In the genomic region with DNA sequence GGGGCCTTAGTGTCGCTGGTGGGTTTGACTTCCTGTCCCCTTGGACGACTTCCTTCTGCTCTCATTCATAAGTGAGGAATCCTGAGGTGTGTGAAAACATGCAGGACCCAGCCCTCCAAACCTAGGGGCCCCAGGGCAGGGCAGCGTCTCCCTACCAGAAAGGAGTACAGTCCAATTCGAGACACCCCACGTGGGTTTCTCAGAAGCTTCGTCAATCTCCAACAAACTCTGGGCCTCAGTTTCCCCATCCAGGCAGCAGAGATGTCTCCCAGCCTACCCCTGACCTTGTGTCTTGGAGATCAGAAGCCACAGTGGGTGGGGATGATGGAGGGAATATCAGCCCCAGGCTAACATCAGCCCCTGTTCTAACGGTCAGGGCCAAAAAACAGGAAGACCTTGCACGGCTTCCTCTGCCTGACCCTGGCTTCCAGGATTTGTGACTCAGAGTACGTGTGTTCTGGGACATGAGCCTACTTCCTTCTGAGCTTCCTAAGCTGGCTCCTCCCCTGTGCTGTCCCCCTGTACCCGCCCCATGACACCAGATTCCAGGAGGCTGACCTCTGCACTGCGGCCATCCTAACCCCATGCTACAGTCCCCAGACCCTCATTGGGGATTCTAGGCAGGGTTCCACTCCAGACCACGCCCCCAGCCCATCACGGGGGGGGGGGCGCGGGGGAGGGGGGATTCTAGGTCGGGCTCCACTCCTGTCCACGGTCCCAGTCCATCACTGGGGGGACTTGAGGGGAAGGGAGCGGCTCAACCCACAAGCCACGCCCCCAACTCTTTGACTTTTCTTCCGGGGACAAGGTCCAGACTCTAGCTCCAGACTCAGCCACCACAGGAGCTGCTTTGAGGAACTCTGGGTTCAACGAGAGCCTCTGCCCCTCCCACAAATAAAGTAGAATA, we compare ENCODE assay signal across 7 mouse cellular contexts. TPM values are rescaled to one million over a fixed set of nuclear protein-coding genes. Genes with fewer than 3 reads are reported as not detected.
A peak's percentile ranks its signal among the peaks of the same experiment; 100 is the strongest.
DNase-seq lines count a peak whose midpoint lies in the region; ATAC-seq and TF ChIP-seq lines count a peak whose summit lies in the region.

No protein-coding gene starts in this region.

- no peaks in the 10 kb centered on the region for H3K9me3 ChIP-seq in G1E (replicated peaks)
- H3K9me3 ChIP-seq in neural tube, embryonic 15.5 days (replicated peaks), result no peaks in the 10 kb centered on the region

- TF ChIP-seq POLR2A in bone marrow macrophage, adult 2 months (IDR thresholded peaks at IDR 0.05; ENCODE audit: borderline replicate concordance, low read depth, low read length), result no peak; the same call in 1 of the 2 replicates
- TF ChIP-seq POLR2A in heart, adult 2 months (IDR thresholded peaks at IDR 0.05; ENCODE audit: insufficient read depth, low read depth, low read length), result peak; percentile 93
- peak; percentile 87; the same call in 1 of the 2 replicates for TF ChIP-seq POLR2A in lung, adult 2 months (IDR thresholded peaks at IDR 0.05; ENCODE audit: borderline replicate concordance, extremely low read depth, low read depth, low read length)

- peak; percentile 91 for TF ChIP-seq EP300 in heart, adult 2 months (IDR thresholded peaks at IDR 0.05; ENCODE audit: insufficient read depth, low read depth, low read length)

- intact Hi-C loops in heart, adult 2 months (cut with DNase I), result loop anchor here (2.0 to 5.0 kb wide), 2 partner anchors 55 to 219 kb away; partner anchors contain the start of gene Hdgfl2

- peak overlapping the region; percentile 53 for H3K9ac ChIP-seq in heart, adult 2 months (ENCODE audit: low read depth, low read length)
- H3K9ac ChIP-seq in neural tube, embryonic 15.5 days (replicated peaks), result no peak overlapping the region; the same call in 1 of the 2 replicates

- peak; percentile 47 for DNase-seq in G1E (ENCODE audit: low spot score)
- peak; percentile 82 to 87 for DNase-seq in heart, adult 2 months
- peak; percentile 78 for DNase-seq in kidney, adult 11 months
- peak; percentile 50 for DNase-seq in lung, adult 2 months

- WGBS in heart, adult 2 months, result 12% methylated on average over 18 of the region's 21 CpGs
- 8% methylated on average over 21 of the region's 21 CpGs for WGBS in lung, adult 2 months
- WGBS in neural tube, embryonic 15.5 days, result 25% methylated on average over 19 of the region's 21 CpGs

- ATAC-seq in G1E (ENCODE audit: extremely low read depth, insufficient number of reproducible peaks, low FRiP score, poor library complexity, severe bottlenecking), result peak; percentile 65
- 0 out of 2 replicates have a peak, but pooled peaks have one; percentile 29 for ATAC-seq in neural tube, embryonic 15.5 days (ENCODE audit: low FRiP score)
- ATAC-seq in cerebellum, adult (ENCODE audit: insufficient number of reproducible peaks, low FRiP score, low TSS enrichment), result no peak

- peaks cover 29% of the 10 kb centered on the region for H3K27me3 ChIP-seq in G1E (ENCODE audit: insufficient read depth, low read length)
- H3K27me3 ChIP-seq in heart, adult 2 months (ENCODE audit: control insufficient read depth, insufficient read depth, low read length), result no peaks in the 10 kb centered on the region
- no peaks in the 10 kb centered on the region for H3K27me3 ChIP-seq in neural tube, embryonic 15.5 days (replicated peaks)

- H3K4me2 ChIP-seq in neural tube, embryonic 15.5 days, result peak overlapping the region; percentile 53

- H3K36me3 ChIP-seq in G1E (replicated peaks), result peaks cover 24% of the 10 kb centered on the region
- no peaks in the 10 kb centered on the region for H3K36me3 ChIP-seq in heart, adult 2 months (ENCODE audit: control insufficient read depth, insufficient read depth, low read length)
- peaks cover 30% of the 10 kb centered on the region for H3K36me3 ChIP-seq in neural tube, embryonic 15.5 days

- TF ChIP-seq CTCF in G1E (IDR thresholded peaks at IDR 0.05; ENCODE audit: low read depth, low read length), result no peak
- TF ChIP-seq CTCF in bone marrow macrophage, adult 2 months (IDR thresholded peaks at IDR 0.05; ENCODE audit: low read depth, low read length), result no peak
- TF ChIP-seq CTCF in heart, adult 2 months (IDR thresholded peaks at IDR 0.05), result no peak
- TF ChIP-seq CTCF in lung, adult 2 months (IDR thresholded peaks at IDR 0.05; ENCODE audit: insufficient read depth, low read length), result no peak

- no peaks in the 10 kb centered on the region for H3K79me2 ChIP-seq in heart, adult 2 months (replicated peaks; ENCODE audit: control insufficient read depth, insufficient read depth, low read length)

- peaks cover 38% of the 10 kb centered on the region for H3K4me1 ChIP-seq in G1E (ENCODE audit: insufficient read depth, low read depth, low read length)
- H3K4me1 ChIP-seq in bone marrow macrophage, adult 2 months (ENCODE audit: control insufficient read depth, insufficient read depth, low read length), result 0 out of 2 replicates have a peak, but pooled peaks cover 2% of the 10 kb centered on the region
- peaks cover 22% of the 10 kb centered on the region for H3K4me1 ChIP-seq in heart, adult 2 months (ENCODE audit: control insufficient read depth, insufficient read depth, low read length)
- H3K4me1 ChIP-seq in lung, adult 2 months (ENCODE audit: control insufficient read depth, insufficient read depth, low read length), result peaks cover 6% of the 10 kb centered on the region
- peaks cover 53% of the 10 kb centered on the region for H3K4me1 ChIP-seq in neural tube, embryonic 15.5 days

- peak overlapping the region; percentile 70; the same call in 1 of the 2 replicates for H3K4me3 ChIP-seq in G1E (ENCODE audit: low read depth, low read length)
- H3K4me3 ChIP-seq in bone marrow macrophage, adult 2 months (ENCODE audit: insufficient read depth, low read length), result peak overlapping the region; percentile 76
- H3K4me3 ChIP-seq in heart, adult 2 months, result peak overlapping the region; percentile 48
- peak overlapping the region; percentile 59 for H3K4me3 ChIP-seq in lung, adult 2 months (replicated peaks; ENCODE audit: extremely low read depth, low read depth, low read length)
- peak overlapping the region; percentile 20 for H3K4me3 ChIP-seq in neural tube, embryonic 15.5 days (replicated peaks)

- H3K27ac ChIP-seq in bone marrow macrophage, adult 2 months (ENCODE audit: insufficient read depth, low read depth, low read length), result peak overlapping the region; percentile 95
- peak overlapping the region; percentile 93 for H3K27ac ChIP-seq in heart, adult 2 months
- H3K27ac ChIP-seq in neural tube, embryonic 15.5 days (replicated peaks), result peak overlapping the region; percentile 24

RNA-seq across cellular contexts. Expression of gene Sema6b, which starts 6.4 kb away (rescaled TPM):
- total RNA-seq in G1E (2014; fragmentation: Nextera tagmentation) (2.7 and 4.0 TPM in 2 replicates), G1E (2017) (3.4 and 3.6 TPM in 2 replicates)
- polyA plus RNA-seq in G1E (2012), result 14.1 and 16.1 TPM in 2 replicates
- 7.8 and 8.1 TPM in 2 replicates for polyA plus RNA-seq in bone marrow macrophage, adult 2 months (2012; ENCODE audit: insufficient read depth, insufficient read length, missing spikeins)
- total RNA-seq in heart, adult 2 months (2021), result 10 to 100 TPM in 1 of 2 experiments, 1 to 10 TPM in 1; 8.9 to 12.6 TPM
- 5.3 and 8.6 TPM in 2 replicates for polyA plus RNA-seq in heart, adult 2 months (2012; rRNA removed)
- polyA plus RNA-seq in lung, adult 2 months (2012; rRNA removed), result 12.5 and 21.2 TPM in 2 replicates
- polyA plus RNA-seq in neural tube, embryonic 15.5 days (2015; fragmentation: Nextera tagmentation; extraction: Ambion mirVana), result 12.3 and 16.2 TPM in 2 replicates

RNA-seq across cellular contexts. Expression of gene Lrg1, which starts 11.9 kb away (rescaled TPM):
- not detected in 2 replicates for total RNA-seq in G1E (2014; fragmentation: Nextera tagmentation)
- not detected in 2 replicates for total RNA-seq in G1E (2017)
- 0.04 TPM in 1 of 2 replicates, not detected in the other for polyA plus RNA-seq in G1E (2012)
- polyA plus RNA-seq in bone marrow macrophage, adult 2 months (2012; ENCODE audit: insufficient read depth, insufficient read length, missing spikeins), result not detected in 2 replicates
- 10 to 100 TPM; 57.0 to 74.6 TPM for total RNA-seq in heart, adult 2 months (2021)
- 38.2 and 77.7 TPM in 2 replicates for polyA plus RNA-seq in heart, adult 2 months (2012; rRNA removed)
- polyA plus RNA-seq in lung, adult 2 months (2012; rRNA removed), result 174 and 240 TPM in 2 replicates
- polyA plus RNA-seq in neural tube, embryonic 15.5 days (2015; fragmentation: Nextera tagmentation; extraction: Ambion mirVana), result 0.22 and 0.63 TPM in 2 replicates

RNA-seq across cellular contexts. Expression of gene Plin5, which starts 16.3 kb away (rescaled TPM):
- total RNA-seq in G1E (2014; fragmentation: Nextera tagmentation) (not detected in 2 replicates), G1E (2017) (0.06 TPM in 1 of 2 replicates, not detected in the other)
- not detected in 2 replicates for polyA plus RNA-seq in G1E (2012)
- polyA plus RNA-seq in bone marrow macrophage, adult 2 months (2012; ENCODE audit: insufficient read depth, insufficient read length, missing spikeins), result not detected in 2 replicates
- 100 to 1,000 TPM; 159 to 160 TPM for total RNA-seq in heart, adult 2 months (2021)
- polyA plus RNA-seq in heart, adult 2 months (2012; rRNA removed), result 112 and 170 TPM in 2 replicates
- polyA plus RNA-seq in lung, adult 2 months (2012; rRNA removed), result 5.5 and 8.6 TPM in 2 replicates
- 2.4 and 2.7 TPM in 2 replicates for polyA plus RNA-seq in neural tube, embryonic 15.5 days (2015; fragmentation: Nextera tagmentation; extraction: Ambion mirVana)

RNA-seq across cellular contexts. Expression of gene Plin4, which starts 24.1 kb away (rescaled TPM):
- total RNA-seq in G1E (2014; fragmentation: Nextera tagmentation), result not detected in 2 replicates
- total RNA-seq in G1E (2017), result 0.05 and 0.06 TPM in 2 replicates
- not detected in 2 replicates for polyA plus RNA-seq in G1E (2012)
- polyA plus RNA-seq in bone marrow macrophage, adult 2 months (2012; ENCODE audit: insufficient read depth, insufficient read length, missing spikeins), result 0.16 TPM in 1 of 2 replicates, not detected in the other
- total RNA-seq in heart, adult 2 months (2021), result 100 to 1,000 TPM; 151 to 170 TPM
- 114 and 167 TPM in 2 replicates for polyA plus RNA-seq in heart, adult 2 months (2012; rRNA removed)
- polyA plus RNA-seq in lung, adult 2 months (2012; rRNA removed), result 25.2 and 38.9 TPM in 2 replicates
- polyA plus RNA-seq in neural tube, embryonic 15.5 days (2015; fragmentation: Nextera tagmentation; extraction: Ambion mirVana), result 0.09 and 0.10 TPM in 2 replicates

RNA-seq across cellular contexts. Expression of gene Tnfaip8l1, which starts 28.6 kb away (rescaled TPM):
- total RNA-seq in G1E (2014; fragmentation: Nextera tagmentation), result 2.0 and 2.1 TPM in 2 replicates
- total RNA-seq in G1E (2017), result 2.8 and 3.2 TPM in 2 replicates
- 1.0 and 1.1 TPM in 2 replicates for polyA plus RNA-seq in G1E (2012)
- 4.7 and 5.4 TPM in 2 replicates for polyA plus RNA-seq in bone marrow macrophage, adult 2 months (2012; ENCODE audit: insufficient read depth, insufficient read length, missing spikeins)
- 1 to 10 TPM; 1.1 to 1.7 TPM for total RNA-seq in heart, adult 2 months (2021)
- polyA plus RNA-seq in heart, adult 2 months (2012; rRNA removed), result 3.6 and 4.5 TPM in 2 replicates
- polyA plus RNA-seq in lung, adult 2 months (2012; rRNA removed), result 3.5 and 3.6 TPM in 2 replicates
- 10.5 and 10.6 TPM in 2 replicates for polyA plus RNA-seq in neural tube, embryonic 15.5 days (2015; fragmentation: Nextera tagmentation; extraction: Ambion mirVana)

Comparison
In these comparisons a context has a peak if more than half of its experiments do, and no peak if none do; other contexts are left out.
1. H3K4me3 ChIP-seq: peak in every context shown above with its lines; median percentile 76 in bone marrow macrophage, adult 2 months; 70 in G1E; 59 in lung, adult 2 months; 48 in heart, adult 2 months; 20 in neural tube, embryonic 15.5 days.
2. H3K27ac ChIP-seq: peak in every context shown above with its lines; median percentile 95 in bone marrow macrophage, adult 2 months; 93 in heart, adult 2 months; 24 in neural tube, embryonic 15.5 days.
3. RNA of gene Lrg1, which starts 11.9 kb away (polyA plus RNA-seq): 174 to 240 TPM in lung, adult 2 months and 38.2 to 77.7 TPM in heart, adult 2 months; 0.22 to 0.63 TPM in neural tube, embryonic 15.5 days, 0.04 TPM in G1E and not detected in bone marrow macrophage, adult 2 months; every median in the first group is over 10 times any median in the second.
4. RNA of gene Plin5, which starts 16.3 kb away (polyA plus RNA-seq): 112 to 170 TPM in heart, adult 2 months; 5.5 to 8.6 TPM in lung, adult 2 months, 2.4 to 2.7 TPM in neural tube, embryonic 15.5 days, not detected in bone marrow macrophage, adult 2 months and not detected in G1E; every median in the first group is over 10 times any median in the second.
5. Peak in every context shown above with its lines, with median percentiles within 50 percentile points of each other: DNase-seq.